Mouse (Mus musculus) liver, embryonic 15.5 days (tissue): Measurements from ENCODE around the gene Hs3st4. TPM values are rescaled to one million over a fixed set of nuclear protein-coding genes. Genes with fewer than 3 reads are reported as not detected.

Source experiments
- ATAC-seq: fragments of 200-750 bp; cut with Nextera tagmentation; 2 replicates; pipeline ENCODE4 v1.8.0; 2017; ENCODE audit warnings: moderate number of reproducible peaks, mild to moderate bottlenecking, moderate library complexity; ENCODE audit not compliant: insufficient read depth
- H3K27ac ChIP-seq: fragments of 300-500 bp; sonication (generic); replicated peaks from 2 replicates; pipeline ENCODE4 v1.5.1; 2015; ENCODE audit warnings: mild to moderate bottlenecking, inconsistent platforms
- H3K27me3 ChIP-seq: fragments of 300-500 bp; sonication (generic); 2 replicates; pipeline ENCODE4 v1.6.1; 2015; ENCODE audit warnings: mild to moderate bottlenecking, inconsistent platforms
- H3K36me3 ChIP-seq: fragments of 300-500 bp; sonication (generic); replicated peaks from 2 replicates; pipeline ENCODE4 v1.6.1; 2015; ENCODE audit warnings: moderate library complexity, mild to moderate bottlenecking, inconsistent platforms
- H3K4me1 ChIP-seq: fragments of 300-500 bp; sonication (generic); replicated peaks from 2 replicates; pipeline ENCODE4 v1.6.1; 2015; ENCODE audit warnings: inconsistent platforms
- H3K4me2 ChIP-seq: fragments of 300-500 bp; sonication (generic); 2 replicates; pipeline ENCODE4 v1.6.1; 2015; ENCODE audit warnings: moderate library complexity, mild to moderate bottlenecking, inconsistent platforms
- H3K4me3 ChIP-seq: fragments of 300-500 bp; sonication (generic); replicated peaks from 2 replicates; pipeline ENCODE4 v1.5.1; 2015; ENCODE audit warnings: mild to moderate bottlenecking, inconsistent platforms
- H3K9ac ChIP-seq: fragments of 300-500 bp; sonication (generic); 2 replicates; pipeline ENCODE4 v1.6.1; 2015; ENCODE audit warnings: moderate library complexity, mild to moderate bottlenecking, inconsistent platforms
- H3K9me3 ChIP-seq: fragments of 300-500 bp; sonication (generic); replicated peaks from 2 replicates; pipeline ENCODE4 v1.6.1; 2016; ENCODE audit warnings: inconsistent platforms
- WGBS: fragments of 180-500 bp; shearing (Covaris S2); methylation state at CpG from one replicate; pipeline ENCODE4 v1.1.7; 2015; ENCODE audit warnings: mixed read lengths; ENCODE audit not compliant: insufficient replicate concordance; 5-methylcytosine and 5-hydroxymethylcytosine counted together
- polyA plus RNA-seq: library from polyadenylated mRNA; unstranded; fragments of >200 nt; fragmentation: Nextera tagmentation; extraction: Ambion mirVana; gene quantifications from 2 replicates; pipeline ENCODE4 v1.2.1, GENCODE M21; 2015

The Hs3st4 gene
- polyA plus RNA-seq, 1 experiment from 2014 or later, result not detected

DNA sequence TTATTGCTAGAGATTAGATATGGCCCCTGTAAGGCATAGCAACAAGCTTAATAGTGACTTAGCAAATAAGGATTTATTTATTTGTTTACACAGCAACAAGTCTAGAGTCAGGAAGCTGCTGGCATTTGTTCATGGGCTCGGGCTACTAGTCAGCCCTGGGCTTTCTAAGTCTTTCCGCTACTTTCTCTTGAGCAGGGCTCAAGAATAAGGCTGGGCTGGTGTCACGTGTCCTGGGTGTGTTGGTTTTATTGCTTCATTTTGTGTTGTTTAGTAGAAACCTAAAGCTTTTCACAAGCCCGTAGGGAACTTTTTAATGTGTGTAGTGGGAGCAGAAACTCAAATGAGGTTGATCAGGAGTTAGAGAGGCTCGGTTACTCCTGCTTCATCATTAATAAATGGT is 153.5 kb downstream of the Hs3st4 start:
- Histone ChIP-seq H3K4me3 (no peak overlapping the region), H3K4me2 (no peak overlapping the region), H3K27me3 (no peaks in the 10 kb centered on the region), H3K36me3 (no peaks in the 10 kb centered on the region), H3K27ac (no peak overlapping the region), H3K9ac (no peak overlapping the region), H3K9me3 (no peaks in the 10 kb centered on the region), H3K4me1 (no peaks in the 10 kb centered on the region)
- WGBS, result 45% methylated on average over 5 of the region's 5 CpGs
- no peak for ATAC-seq

DNA sequence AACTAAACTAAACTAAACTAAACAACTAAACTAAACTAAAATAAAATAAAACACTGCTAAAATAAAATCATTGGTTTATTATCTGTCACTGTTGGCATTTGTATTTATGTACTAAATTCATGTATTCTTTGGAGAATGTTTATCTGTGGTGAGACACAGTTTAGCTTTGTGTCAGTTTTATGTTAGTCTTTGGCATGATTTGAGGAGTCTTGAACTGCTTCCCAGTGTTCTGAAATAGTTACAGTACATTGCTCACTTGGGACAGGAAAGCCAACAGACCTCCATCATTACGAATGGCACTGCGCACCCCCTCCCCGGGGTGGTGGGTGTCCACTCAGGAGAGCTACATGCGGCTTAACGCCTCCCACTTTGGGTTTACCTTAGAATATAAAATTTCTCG is 158.6 kb downstream of the Hs3st4 start:
- 67% methylated on average over 6 of the region's 6 CpGs for WGBS
- H3K4me3 ChIP-seq, result no peak overlapping the region
- no peaks in the 10 kb centered on the region for H3K4me1 ChIP-seq
- no peak overlapping the region for H3K27ac ChIP-seq
- no peak overlapping the region for H3K4me2 ChIP-seq
- no peaks in the 10 kb centered on the region for H3K27me3 ChIP-seq
- no peak for ATAC-seq
- H3K9me3 ChIP-seq, result no peaks in the 10 kb centered on the region
- no peak overlapping the region for H3K9ac ChIP-seq
- H3K36me3 ChIP-seq, result no peaks in the 10 kb centered on the region

DNA sequence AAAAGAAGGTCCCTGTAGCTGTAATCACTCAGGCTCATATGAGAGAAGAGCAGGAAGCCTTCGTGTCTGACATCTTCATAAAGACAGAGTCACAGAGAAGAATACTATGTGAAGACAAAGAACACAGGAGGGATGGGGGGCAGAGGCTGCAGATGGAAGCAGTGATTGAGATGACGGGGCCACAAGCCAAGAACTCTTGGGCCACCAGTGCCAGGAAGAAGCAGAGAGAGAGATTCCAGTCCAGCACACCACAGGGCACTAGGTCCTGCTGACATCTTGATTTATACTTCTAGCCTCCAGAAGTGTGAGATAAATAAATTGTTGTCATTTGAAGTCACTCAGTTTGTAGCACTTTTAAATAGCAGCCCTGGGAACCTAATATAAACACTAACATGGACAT is 168.2 kb downstream of the Hs3st4 start:
- H3K27me3 ChIP-seq, result no peaks in the 10 kb centered on the region
- H3K27ac ChIP-seq, result no peak overlapping the region
- H3K36me3 ChIP-seq, result no peaks in the 10 kb centered on the region
- no peak overlapping the region for H3K4me2 ChIP-seq
- WGBS, result 50% methylated on average over 2 of the region's 2 CpGs
- H3K9me3 ChIP-seq, result no peaks in the 10 kb centered on the region
- H3K4me1 ChIP-seq, result no peaks in the 10 kb centered on the region
- no peak overlapping the region for H3K9ac ChIP-seq
- ATAC-seq, result no peak
- no peak overlapping the region for H3K4me3 ChIP-seq

DNA sequence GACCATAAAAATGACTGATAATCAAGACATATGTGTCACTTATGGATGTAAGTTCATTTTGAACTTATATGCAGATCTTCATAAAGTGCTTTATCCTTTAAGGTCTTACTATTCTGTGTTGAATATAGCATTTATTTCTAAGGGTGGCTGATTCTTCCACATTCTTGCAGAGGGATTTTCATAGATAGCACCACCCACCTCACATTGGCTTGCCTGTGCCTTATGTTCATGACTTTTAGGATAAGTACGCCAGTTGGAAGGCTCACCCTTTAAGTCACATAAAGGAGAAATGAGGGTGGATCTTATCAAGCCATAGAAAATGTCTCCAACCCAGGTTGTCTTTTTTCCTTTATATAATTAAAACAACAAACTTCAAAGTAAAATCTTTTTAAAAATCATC is 180.6 kb downstream of the Hs3st4 start:
- Histone ChIP-seq H3K4me3 (no peak overlapping the region), H3K27ac (no peak overlapping the region), H3K9me3 (no peaks in the 10 kb centered on the region), H3K4me2 (no peak overlapping the region), H3K36me3 (no peaks in the 10 kb centered on the region), H3K9ac (no peak overlapping the region), H3K27me3 (no peaks in the 10 kb centered on the region), H3K4me1 (no peaks in the 10 kb centered on the region)
- 71% methylated on average over 1 of the region's 1 CpGs for WGBS
- ATAC-seq, result no peak

DNA sequence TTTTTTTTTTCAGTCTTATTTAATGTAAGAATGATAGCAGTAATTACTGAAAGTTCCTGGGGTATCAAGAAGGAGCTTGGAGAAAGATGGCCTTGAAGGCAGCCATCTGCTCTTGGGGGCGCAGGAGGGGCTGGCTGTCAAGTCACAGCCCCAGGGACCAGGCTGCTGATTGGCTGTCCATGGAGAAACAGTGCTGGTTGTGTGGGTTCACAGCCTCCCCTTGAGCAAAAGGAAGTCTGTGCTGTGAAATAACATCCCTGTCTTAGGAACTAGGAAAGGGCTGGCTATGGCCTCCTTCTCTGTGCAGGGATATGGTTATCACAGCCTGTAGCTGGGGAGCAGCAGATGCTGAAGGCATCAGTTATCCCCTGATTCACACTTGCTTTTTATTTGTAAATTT is 183.6 kb downstream of the Hs3st4 start:
- no peak for ATAC-seq
- Histone ChIP-seq H3K4me1 (no peaks in the 10 kb centered on the region), H3K4me3 (no peak overlapping the region), H3K4me2 (no peak overlapping the region), H3K9ac (no peak overlapping the region), H3K36me3 (no peaks in the 10 kb centered on the region), H3K9me3 (no peaks in the 10 kb centered on the region), H3K27me3 (no peaks in the 10 kb centered on the region), H3K27ac (no peak overlapping the region)
- WGBS, result 27% methylated on average over 1 of the region's 1 CpGs

DNA sequence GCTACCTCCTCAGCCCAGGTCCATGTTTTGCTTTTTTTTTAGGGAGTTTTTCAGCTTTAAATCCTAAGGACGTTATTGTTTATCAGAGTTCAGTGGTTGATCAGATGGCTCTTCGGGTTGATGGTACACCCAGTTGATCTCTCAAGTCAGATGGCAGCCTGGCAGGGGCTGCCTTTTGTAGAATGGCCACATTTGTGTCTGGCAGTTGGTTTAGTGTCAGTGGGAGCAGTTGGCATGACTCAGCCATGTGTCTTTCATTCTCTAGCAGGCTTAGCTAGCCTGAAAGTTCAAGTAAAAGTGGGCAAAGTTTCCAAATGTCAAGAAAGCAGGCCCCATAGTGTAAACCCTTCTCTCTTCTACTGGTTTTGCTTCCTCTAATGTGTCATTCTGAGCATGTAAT is 186.1 kb downstream of the Hs3st4 start:
- Histone ChIP-seq H3K4me3 (no peak overlapping the region), H3K4me2 (no peak overlapping the region), H3K27me3 (no peaks in the 10 kb centered on the region), H3K4me1 (no peaks in the 10 kb centered on the region), H3K36me3 (no peaks in the 10 kb centered on the region), H3K27ac (no peak overlapping the region), H3K9ac (no peak overlapping the region), H3K9me3 (no peaks in the 10 kb centered on the region)
- no peak for ATAC-seq
- WGBS, result 48% methylated on average over 2 of the region's 2 CpGs

DNA sequence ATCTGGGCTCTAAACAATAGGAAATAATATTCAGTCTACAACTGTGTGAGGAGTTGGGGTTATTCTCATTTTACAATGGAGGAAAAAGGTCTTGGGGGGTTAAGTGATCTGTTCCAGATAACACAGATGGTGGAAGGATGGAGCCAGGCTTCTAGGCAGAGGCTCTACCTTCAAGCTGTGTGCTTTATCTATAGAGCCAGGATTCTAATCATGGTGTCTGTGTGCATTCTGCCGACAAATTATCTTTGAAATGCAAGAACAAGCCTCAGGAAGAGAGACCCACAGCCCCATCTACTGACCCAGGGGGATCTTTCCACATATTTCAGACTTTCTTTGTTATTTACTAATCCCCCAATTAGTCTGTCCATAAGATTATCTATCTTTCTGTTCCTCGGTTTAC is 187.3 kb downstream of the Hs3st4 start:
- ATAC-seq, result no peak
- no peak overlapping the region for H3K4me2 ChIP-seq
- no peaks in the 10 kb centered on the region for H3K9me3 ChIP-seq
- H3K36me3 ChIP-seq, result no peaks in the 10 kb centered on the region
- 67% methylated on average over 2 of the region's 2 CpGs for WGBS
- no peak overlapping the region for H3K9ac ChIP-seq
- no peak overlapping the region for H3K4me3 ChIP-seq
- H3K27me3 ChIP-seq, result no peaks in the 10 kb centered on the region
- no peak overlapping the region for H3K27ac ChIP-seq
- no peaks in the 10 kb centered on the region for H3K4me1 ChIP-seq

DNA sequence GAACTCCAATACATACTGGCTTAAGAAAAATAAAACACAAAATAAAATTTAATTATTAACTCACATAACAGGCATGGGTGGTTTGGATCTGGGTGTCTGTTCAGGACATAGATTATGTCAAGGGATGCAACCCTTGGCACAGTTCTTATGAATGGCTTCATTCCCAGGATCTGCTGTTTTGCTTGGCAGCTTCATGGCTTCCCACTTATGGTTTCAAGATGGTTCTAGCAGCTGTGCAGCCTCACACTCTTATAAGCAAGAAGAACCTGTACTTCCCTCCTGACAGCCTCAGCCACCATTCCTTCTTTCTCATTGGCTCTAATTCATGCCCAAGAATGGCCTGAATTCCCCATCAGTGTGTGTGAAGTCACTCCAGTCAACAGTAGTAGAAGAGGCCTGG is 189.3 kb downstream of the Hs3st4 start:
- H3K27ac ChIP-seq, result no peak overlapping the region
- no peak for ATAC-seq
- H3K4me1 ChIP-seq, result no peaks in the 10 kb centered on the region
- no peak overlapping the region for H3K4me2 ChIP-seq
- H3K4me3 ChIP-seq, result no peak overlapping the region
- H3K9ac ChIP-seq, result no peak overlapping the region
- no peaks in the 10 kb centered on the region for H3K9me3 ChIP-seq
- no peaks in the 10 kb centered on the region for H3K36me3 ChIP-seq
- no peaks in the 10 kb centered on the region for H3K27me3 ChIP-seq

DNA sequence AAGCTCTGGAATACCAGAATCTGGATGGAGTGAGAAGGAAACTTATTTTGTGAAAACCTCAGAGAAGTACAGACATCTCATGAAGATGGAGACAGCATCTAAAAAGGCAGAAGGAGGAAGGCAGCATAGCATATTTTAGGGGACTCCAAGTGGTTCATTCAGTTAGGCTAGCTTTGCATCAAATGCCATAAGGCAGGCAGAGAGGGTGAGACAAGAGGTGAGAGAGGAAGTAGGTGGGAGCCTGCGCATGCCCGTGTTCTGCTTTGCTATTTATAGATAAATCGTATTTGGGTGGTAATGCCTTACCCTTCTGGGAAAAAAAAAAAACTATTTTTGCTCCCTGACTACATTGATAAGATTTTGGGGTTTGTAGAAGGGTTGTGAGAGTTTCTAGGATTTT is 198.3 kb downstream of the Hs3st4 start:
- Histone ChIP-seq H3K9me3 (no peaks in the 10 kb centered on the region), H3K36me3 (no peaks in the 10 kb centered on the region), H3K4me3 (no peak overlapping the region), H3K4me1 (no peaks in the 10 kb centered on the region), H3K27ac (no peak overlapping the region), H3K9ac (no peak overlapping the region), H3K27me3 (no peaks in the 10 kb centered on the region), H3K4me2 (no peak overlapping the region)
- WGBS, result 37% methylated on average over 3 of the region's 3 CpGs
- ATAC-seq, result no peak

DNA sequence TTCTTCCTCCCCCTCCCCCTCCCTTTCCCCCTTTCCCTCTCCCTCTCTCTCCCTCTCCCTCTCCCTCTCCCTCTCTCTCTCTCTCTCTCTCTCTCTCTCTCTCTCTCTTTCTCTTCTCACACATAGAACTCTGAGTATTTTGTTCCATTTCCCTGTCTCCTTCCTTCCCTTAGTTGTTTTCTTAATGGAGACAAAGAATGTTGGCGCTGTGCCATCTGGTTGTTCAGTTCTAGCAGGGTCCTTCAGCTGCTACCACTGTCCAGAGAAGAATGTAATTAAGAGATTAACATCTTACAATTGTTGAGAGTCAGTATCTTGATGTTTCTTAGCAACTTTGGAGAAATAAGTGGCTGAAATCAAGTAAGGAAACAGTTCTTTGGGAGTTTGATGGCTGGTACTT is 202.0 kb downstream of the Hs3st4 start:
- no peak overlapping the region for H3K4me3 ChIP-seq
- no peak for ATAC-seq
- H3K27ac ChIP-seq, result no peak overlapping the region
- H3K9ac ChIP-seq, result no peak overlapping the region
- WGBS, result 46% methylated on average over 1 of the region's 1 CpGs
- H3K4me2 ChIP-seq, result no peak overlapping the region
- no peaks in the 10 kb centered on the region for H3K4me1 ChIP-seq
- H3K27me3 ChIP-seq, result no peaks in the 10 kb centered on the region
- no peaks in the 10 kb centered on the region for H3K36me3 ChIP-seq
- H3K9me3 ChIP-seq, result no peaks in the 10 kb centered on the region

DNA sequence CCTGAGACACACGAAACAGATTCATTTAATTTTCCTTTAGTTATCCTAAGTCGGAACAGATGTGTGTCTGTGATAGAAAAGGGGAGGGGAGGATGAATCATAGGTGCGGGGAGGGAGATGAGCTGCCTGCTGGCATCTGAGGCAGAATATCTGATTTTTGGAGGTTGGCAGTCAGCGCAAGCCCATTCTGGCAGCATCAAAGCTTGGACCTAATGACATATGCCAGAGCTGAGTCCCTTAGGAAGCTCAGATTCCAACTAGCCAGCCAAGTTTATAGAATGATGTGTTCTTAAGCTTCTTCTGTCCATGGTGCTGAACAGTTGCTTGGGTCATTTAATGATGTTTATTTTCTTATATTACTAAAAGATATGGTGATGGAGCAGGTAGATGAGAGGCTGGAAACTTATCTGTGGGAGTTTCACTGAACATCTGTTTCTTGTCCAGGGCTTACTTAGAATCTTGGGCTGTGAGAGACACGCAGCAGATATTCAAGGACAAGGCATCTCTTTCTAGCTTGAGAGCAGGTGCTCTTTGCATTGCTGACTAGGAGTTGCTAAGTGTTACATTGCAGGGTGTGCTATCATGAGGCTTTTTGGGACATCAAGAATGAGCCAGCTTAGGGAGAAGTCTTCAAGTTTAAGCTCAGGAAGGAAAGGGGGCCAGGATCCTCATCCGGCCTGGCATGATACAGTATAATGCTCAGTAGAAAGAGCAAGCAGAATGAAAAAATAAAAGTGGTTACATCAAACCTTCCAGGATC is 216.3 kb downstream of the Hs3st4 start:
- 53% methylated on average over 6 of the region's 6 CpGs for WGBS
- H3K9ac ChIP-seq, result no peak overlapping the region
- no peaks in the 10 kb centered on the region for H3K9me3 ChIP-seq
- H3K4me3 ChIP-seq, result no peak overlapping the region
- ATAC-seq, result no peak
- H3K36me3 ChIP-seq, result no peaks in the 10 kb centered on the region
- H3K27me3 ChIP-seq, result no peaks in the 10 kb centered on the region
- no peaks in the 10 kb centered on the region for H3K4me1 ChIP-seq
- H3K4me2 ChIP-seq, result no peak overlapping the region
- H3K27ac ChIP-seq, result no peak overlapping the region

DNA sequence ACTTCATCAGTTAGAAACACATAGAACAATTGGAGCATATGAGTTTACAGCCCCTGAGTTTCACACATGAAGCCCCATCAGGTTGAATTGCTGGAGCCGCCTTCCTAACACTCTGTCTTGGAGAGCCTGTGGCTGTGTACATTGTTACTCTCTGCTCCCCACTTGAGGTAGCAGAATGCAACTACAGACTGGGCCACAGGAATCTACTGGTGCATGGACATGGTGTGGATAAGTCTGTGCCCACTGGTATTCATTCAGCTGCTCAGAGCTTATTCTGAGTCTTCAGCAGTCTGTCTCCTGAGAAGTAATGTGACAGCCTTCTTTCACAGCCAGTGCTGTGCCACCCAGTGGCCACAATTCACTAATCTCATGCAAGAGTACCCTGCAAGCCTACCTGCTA is 234.3 kb downstream of the Hs3st4 start:
- Histone ChIP-seq H3K9me3 (no peaks in the 10 kb centered on the region), H3K9ac (no peak overlapping the region), H3K4me2 (no peak overlapping the region), H3K4me3 (no peak overlapping the region), H3K4me1 (no peaks in the 10 kb centered on the region), H3K36me3 (no peaks in the 10 kb centered on the region), H3K27ac (no peak overlapping the region), H3K27me3 (no peaks in the 10 kb centered on the region)
- ATAC-seq, result no peak
- WGBS, result 74% methylated on average over 1 of the region's 1 CpGs
